Mouse (Mus musculus) liver, embryonic 11.5 days (tissue): Measurements from ENCODE around the gene Lrmda. TPM values are rescaled to one million over a fixed set of nuclear protein-coding genes. Genes with fewer than 3 reads are reported as not detected.
A peak's percentile ranks its signal among the peaks of the same experiment; 100 is the strongest.

Source experiments
- ATAC-seq: fragments of 200-750 bp; cut with Nextera tagmentation; replicated peaks from 2 replicates; pipeline ENCODE4 v1.8.0; 2017; ENCODE audit warnings: moderate number of reproducible peaks, mild to moderate bottlenecking, moderate TSS enrichment, moderate library complexity; ENCODE audit not compliant: low FRiP score
- DNase-seq: peaks from one replicate; pipeline ENCODE4 v3.0.0-alpha.2; 2017; ENCODE audit warnings: low spot score
- H3K27ac ChIP-seq: fragments of 300-500 bp; sonication (generic); 2 replicates; pipeline ENCODE4 v1.5.1; 2014; ENCODE audit warnings: mild to moderate bottlenecking, low read depth, low read length, control low read depth
- H3K27me3 ChIP-seq: fragments of 300-500 bp; sonication (generic); replicated peaks from 2 replicates; pipeline ENCODE4 v1.6.1; 2014; ENCODE audit warnings: low read length, mixed read lengths; ENCODE audit not compliant: control insufficient read depth, insufficient read depth
- H3K36me3 ChIP-seq: fragments of 300-500 bp; sonication (generic); 2 replicates; pipeline ENCODE4 v1.6.1; 2014; ENCODE audit warnings: mild to moderate bottlenecking, low read length, moderate library complexity, mixed read lengths; ENCODE audit not compliant: control insufficient read depth, insufficient read depth
- H3K4me1 ChIP-seq: fragments of 300-500 bp; sonication (generic); replicated peaks from 2 replicates; pipeline ENCODE4 v1.6.1; 2014; ENCODE audit warnings: low read length, mixed read lengths; ENCODE audit not compliant: control insufficient read depth, insufficient read depth
- H3K4me2 ChIP-seq: fragments of 300-500 bp; sonication (generic); 2 replicates; pipeline ENCODE4 v1.6.1; 2014; ENCODE audit warnings: mild to moderate bottlenecking, control low read depth, moderate library complexity
- H3K4me3 ChIP-seq: fragments of 300-500 bp; sonication (generic); 2 replicates; pipeline ENCODE4 v1.5.1; 2014; ENCODE audit warnings: low read depth, low read length, control low read depth
- H3K9ac ChIP-seq: fragments of 300-500 bp; sonication (generic); 2 replicates; pipeline ENCODE4 v1.6.1; 2014; ENCODE audit warnings: low read depth, low read length, control low read depth
- H3K9me3 ChIP-seq: fragments of 300-500 bp; sonication (generic); 2 replicates; pipeline ENCODE4 v1.6.1; 2016; ENCODE audit warnings: low read length, inconsistent platforms, mixed read lengths; ENCODE audit not compliant: control insufficient read depth
- WGBS: fragments of 180-500 bp; shearing (Covaris S2); extraction: QIAGEN DNeasy Blood & Tissue Kit; methylation state at CpG from one replicate; pipeline ENCODE4 v1.1.7; 2014; 5-methylcytosine and 5-hydroxymethylcytosine counted together
- polyA plus RNA-seq: library from polyadenylated mRNA; unstranded; fragments of >200 nt; fragmentation: Nextera tagmentation; extraction: Ambion mirVana; gene quantifications from 2 replicates; pipeline ENCODE4 v1.2.1, GENCODE M21; 2014

The Lrmda gene
- polyA plus RNA-seq, 1 experiment from 2014 or later: 0.53 TPM

GRCm38 (mm10) chr14:22161416-22161815 lies 141.9 kb downstream of the Lrmda start:
- Histone ChIP-seq H3K4me2 (no peak overlapping the region), H3K36me3 (no peaks in the 10 kb centered on the region), H3K27ac (no peak overlapping the region), H3K4me3 (no peak overlapping the region), H3K4me1 (no peaks in the 10 kb centered on the region), H3K9ac (no peak overlapping the region), H3K27me3 (0 out of 2 replicates have a peak, but pooled peaks cover 3% of the 10 kb centered on the region), H3K9me3 (no peaks in the 10 kb centered on the region)
- WGBS: 43% methylated on average over 3 of the region's 3 CpGs
- DNase-seq: no peak
- ATAC-seq: no peak

- peaks cover 11% of the 10 kb centered on the region; the same call in 1 of the 2 replicates for H3K27me3 ChIP-seq
- no peaks in the 10 kb centered on the region for H3K36me3 ChIP-seq
- H3K4me2 ChIP-seq: no peak overlapping the region
- ATAC-seq: no peak
- no peaks in the 10 kb centered on the region for H3K9me3 ChIP-seq
- WGBS: 66% methylated on average over 7 of the region's 7 CpGs
- H3K27ac ChIP-seq: no peak overlapping the region
- peaks cover 4% of the 10 kb centered on the region; the same call in 1 of the 2 replicates for H3K4me1 ChIP-seq
- no peak overlapping the region for H3K9ac ChIP-seq
- no peak for DNase-seq
- H3K4me3 ChIP-seq: no peak overlapping the region
Observed at GRCm38 (mm10) chr14:22167285-22167684, 147.8 kb downstream of the Lrmda start.

- ATAC-seq (no peak), DNase-seq (no peak)
- H3K27me3 ChIP-seq: peaks cover 11% of the 10 kb centered on the region; the same call in 1 of the 2 replicates
- no peak overlapping the region for H3K9ac ChIP-seq
- H3K9me3 ChIP-seq: no peaks in the 10 kb centered on the region
- H3K27ac ChIP-seq: no peak overlapping the region
- 43% methylated on average over 11 of the region's 11 CpGs for WGBS
- no peak overlapping the region for H3K4me3 ChIP-seq
- H3K4me2 ChIP-seq: peak overlapping the region; percentile 31; the same call in 1 of the 2 replicates
- no peaks in the 10 kb centered on the region for H3K36me3 ChIP-seq
- H3K4me1 ChIP-seq: peaks cover 4% of the 10 kb centered on the region; the same call in 1 of the 2 replicates
Observed at GRCm38 (mm10) chr14:22168077-22168794, 148.7 kb downstream of the Lrmda start.

GRCm38 (mm10) chr14:22168795-22169568 lies 149.5 kb downstream of the Lrmda start:
- no peak overlapping the region for H3K4me3 ChIP-seq
- H3K4me1 ChIP-seq: peaks cover 4% of the 10 kb centered on the region; the same call in 1 of the 2 replicates
- no peak overlapping the region for H3K27ac ChIP-seq
- H3K27me3 ChIP-seq: peaks cover 11% of the 10 kb centered on the region; the same call in 1 of the 2 replicates
- H3K9ac ChIP-seq: no peak overlapping the region
- H3K9me3 ChIP-seq: no peaks in the 10 kb centered on the region
- WGBS: 41% methylated on average over 14 of the region's 14 CpGs
- ATAC-seq (no peak), DNase-seq (no peak)
- peak overlapping the region; percentile 31; the same call in 1 of the 2 replicates for H3K4me2 ChIP-seq
- no peaks in the 10 kb centered on the region for H3K36me3 ChIP-seq

- Histone ChIP-seq H3K4me2 (no peak overlapping the region), H3K27me3 (0 out of 2 replicates have a peak, but pooled peaks cover 7% of the 10 kb centered on the region), H3K4me3 (no peak overlapping the region), H3K36me3 (no peaks in the 10 kb centered on the region), H3K4me1 (no peaks in the 10 kb centered on the region), H3K27ac (no peak overlapping the region), H3K9me3 (no peaks in the 10 kb centered on the region), H3K9ac (no peak overlapping the region)
- ATAC-seq (no peak), DNase-seq (no peak)
- WGBS: 63% methylated on average over 9 of the region's 9 CpGs
Observed at GRCm38 (mm10) chr14:22174757-22175156, 155.2 kb downstream of the Lrmda start.

GRCm38 (mm10) chr14:22179761-22180160 lies 160.2 kb downstream of the Lrmda start:
- Histone ChIP-seq H3K9me3 (no peaks in the 10 kb centered on the region), H3K27ac (no peak overlapping the region), H3K9ac (no peak overlapping the region), H3K27me3 (no peaks in the 10 kb centered on the region), H3K36me3 (no peaks in the 10 kb centered on the region), H3K4me3 (no peak overlapping the region), H3K4me1 (no peaks in the 10 kb centered on the region), H3K4me2 (no peak overlapping the region)
- ATAC-seq (no peak), DNase-seq (no peak)
- 74% methylated on average over 2 of the region's 2 CpGs for WGBS

GRCm38 (mm10) chr14:22181508-22181907 lies 162.0 kb downstream of the Lrmda start:
- Histone ChIP-seq H3K9ac (no peak overlapping the region), H3K4me1 (no peaks in the 10 kb centered on the region), H3K27me3 (no peaks in the 10 kb centered on the region), H3K36me3 (no peaks in the 10 kb centered on the region), H3K27ac (no peak overlapping the region), H3K4me3 (no peak overlapping the region), H3K4me2 (no peak overlapping the region), H3K9me3 (no peaks in the 10 kb centered on the region)
- 72% methylated on average over 6 of the region's 6 CpGs for WGBS
- ATAC-seq (no peak), DNase-seq (no peak)

GRCm38 (mm10) chr14:22183195-22183594 lies 163.7 kb downstream of the Lrmda start:
- H3K27ac ChIP-seq: no peak overlapping the region
- H3K27me3 ChIP-seq: no peaks in the 10 kb centered on the region
- WGBS: 31% methylated on average over 3 of the region's 3 CpGs
- no peak overlapping the region for H3K4me2 ChIP-seq
- DNase-seq: no peak
- ATAC-seq: no peak
- no peaks in the 10 kb centered on the region for H3K36me3 ChIP-seq
- no peak overlapping the region for H3K9ac ChIP-seq
- H3K4me1 ChIP-seq: no peaks in the 10 kb centered on the region
- no peak overlapping the region for H3K4me3 ChIP-seq
- no peaks in the 10 kb centered on the region for H3K9me3 ChIP-seq
